Mouse (Mus musculus): ENCODE data around the gene Hdhd3.

Hdhd3 gene

DNA sequence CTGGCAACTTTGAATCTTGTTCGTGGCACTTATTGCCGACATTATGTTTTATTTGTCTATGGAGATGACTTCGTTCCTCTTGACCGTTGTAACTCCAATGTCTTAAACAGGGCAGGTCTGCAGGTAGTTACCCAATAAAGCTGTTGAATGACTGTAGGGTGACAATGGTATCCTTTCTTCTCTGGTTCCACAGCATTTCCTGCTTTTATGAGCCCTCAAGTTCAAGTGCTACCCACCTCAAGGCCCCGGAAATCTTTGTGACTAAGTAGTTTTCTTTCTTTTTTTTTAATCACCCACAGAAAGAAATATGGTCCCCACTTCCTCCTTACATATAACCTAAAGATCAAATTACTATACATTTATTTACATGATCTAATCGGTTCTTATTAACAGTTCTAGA, 27.5 kb downstream of the Hdhd3 start:
- DNase-seq (ENCODE audit: low spot score in 2 of 2): no peak

DNA sequence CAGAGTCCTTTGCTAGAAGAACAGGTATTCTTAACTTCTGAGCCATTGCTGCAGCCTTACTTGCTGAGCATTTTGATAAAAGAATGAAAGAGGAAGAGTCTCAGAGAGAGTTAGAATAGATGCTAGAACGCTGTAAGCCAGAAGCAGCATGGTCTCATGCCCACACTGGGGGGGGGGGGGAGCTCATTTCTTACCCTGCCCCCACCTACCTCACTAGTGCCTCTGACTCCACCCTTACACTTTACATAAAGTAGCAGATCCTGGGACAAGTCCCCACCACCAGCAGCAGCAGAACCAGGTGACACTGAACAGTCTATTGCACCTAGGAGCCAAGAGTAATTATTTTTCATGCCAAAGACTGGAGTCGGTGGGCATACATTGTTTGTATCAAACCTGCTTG, 28.1 kb downstream of the Hdhd3 start:
- no peak for DNase-seq (ENCODE audit: low spot score in 2 of 2)

DNA sequence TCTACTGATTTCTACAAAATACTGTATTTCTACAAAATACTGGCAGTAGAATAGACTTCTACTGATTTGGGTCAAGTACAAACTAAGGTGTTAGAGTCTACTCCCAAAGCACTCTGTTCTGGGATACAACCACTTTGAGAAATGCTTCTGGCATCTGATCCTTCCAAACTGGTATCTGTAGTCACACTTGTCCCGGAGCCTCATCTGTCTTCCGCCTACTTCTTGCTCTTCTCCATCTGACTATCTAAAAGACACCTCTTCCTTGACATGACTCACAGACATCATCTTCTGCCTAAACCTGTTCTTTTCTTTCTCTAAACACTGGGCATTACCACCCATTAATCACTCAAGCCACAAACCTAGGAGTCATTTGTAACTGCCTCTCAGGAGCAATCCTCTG, 31.2 kb downstream of the Hdhd3 start:
- peak; percentile 22 to 27 for DNase-seq (ENCODE audit: low spot score in 2 of 2)

DNA sequence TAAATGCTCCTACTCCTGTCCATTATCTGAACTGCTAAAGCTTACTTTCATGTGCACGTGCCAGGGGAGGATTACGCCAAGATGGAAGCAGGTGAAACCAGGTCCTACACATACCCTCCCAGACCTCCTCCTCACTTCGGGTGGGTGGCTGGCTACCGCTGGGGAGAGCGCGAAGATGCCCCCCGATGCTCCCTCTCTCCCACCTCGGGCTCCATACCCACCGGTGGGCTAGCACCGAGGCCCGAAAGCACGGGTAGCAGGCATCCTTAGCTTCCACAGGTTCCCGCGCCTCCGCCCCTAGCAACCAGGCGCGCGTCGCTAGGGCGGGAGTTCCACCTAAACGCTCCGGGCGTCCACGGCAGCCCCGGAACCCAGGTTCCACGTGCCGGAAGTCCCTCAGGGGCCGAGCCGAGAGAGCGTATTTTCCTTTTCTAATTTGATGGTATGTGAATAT, 32.6 kb downstream of the Hdhd3 start, which contains the start of gene Wdr31:
Wdr31 (minus strand) TSS at position 299 of the 454 bp plus-strand sequence.
- DNase-seq (ENCODE audit: low spot score in 2 of 2): peak; percentile 81 to 84

DNA sequence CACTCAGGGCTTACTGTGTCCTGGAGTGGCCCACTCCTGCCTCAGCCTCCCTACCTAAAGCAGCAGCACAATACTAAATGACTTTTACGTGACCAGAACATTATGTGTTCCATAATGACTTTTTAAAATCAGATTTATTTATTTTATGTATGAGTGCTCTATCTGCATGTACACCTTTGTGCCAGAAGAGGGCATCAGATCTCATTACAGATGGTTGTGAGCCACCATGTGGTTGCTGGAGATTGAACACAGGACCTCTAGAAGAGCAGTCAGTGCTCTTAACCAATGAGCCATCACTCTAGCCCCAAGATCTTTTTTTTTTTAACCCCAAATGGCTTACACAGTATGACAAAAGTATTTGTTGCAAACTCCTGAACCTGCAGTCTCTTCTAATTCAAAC, 35.1 kb downstream of the Hdhd3 start:
- DNase-seq (ENCODE audit: low spot score in 2 of 2): no peak

DNA sequence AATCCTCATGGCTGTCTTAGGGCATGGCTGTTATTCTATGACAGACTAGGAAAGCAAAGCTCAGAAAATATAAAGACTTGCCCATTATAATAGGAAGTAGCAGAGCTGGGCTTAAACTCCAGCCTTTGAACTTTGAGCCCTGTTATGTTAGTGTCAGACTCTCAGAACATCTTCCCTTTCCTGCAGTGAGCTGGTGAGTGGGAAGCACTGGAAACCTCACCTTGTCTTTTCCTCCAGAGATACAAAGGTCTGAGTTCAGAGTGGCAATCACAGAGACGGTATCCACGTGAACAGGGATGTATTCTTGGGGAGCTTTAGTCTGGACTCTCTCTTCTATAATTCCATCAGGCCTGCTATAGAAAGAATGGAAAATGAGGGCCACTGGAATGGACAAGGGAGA, 40.1 kb downstream of the Hdhd3 start:
- DNase-seq (ENCODE audit: low spot score in 2 of 2): no peak

DNA sequence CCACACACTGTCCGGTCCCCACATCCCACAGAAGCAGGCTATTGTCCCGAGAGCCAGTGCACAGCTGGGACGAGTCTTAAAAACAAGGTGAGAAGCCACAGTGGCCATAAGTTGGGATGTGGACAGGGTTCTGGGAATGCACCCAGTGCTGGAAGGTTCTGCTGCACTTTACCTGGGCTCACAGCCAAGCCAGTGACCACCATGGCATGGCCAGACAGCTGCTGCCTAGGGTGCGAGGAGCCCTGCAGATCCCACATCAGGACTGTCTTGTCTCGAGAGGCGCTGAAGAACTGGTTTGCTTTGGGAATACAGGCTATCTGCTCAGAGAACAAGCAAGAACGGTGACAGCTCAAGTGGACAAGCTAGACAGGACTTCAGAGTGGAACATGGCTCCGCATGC, 42.9 kb downstream of the Hdhd3 start:
- DNase-seq (ENCODE audit: low spot score in 2 of 2): no peak

DNA sequence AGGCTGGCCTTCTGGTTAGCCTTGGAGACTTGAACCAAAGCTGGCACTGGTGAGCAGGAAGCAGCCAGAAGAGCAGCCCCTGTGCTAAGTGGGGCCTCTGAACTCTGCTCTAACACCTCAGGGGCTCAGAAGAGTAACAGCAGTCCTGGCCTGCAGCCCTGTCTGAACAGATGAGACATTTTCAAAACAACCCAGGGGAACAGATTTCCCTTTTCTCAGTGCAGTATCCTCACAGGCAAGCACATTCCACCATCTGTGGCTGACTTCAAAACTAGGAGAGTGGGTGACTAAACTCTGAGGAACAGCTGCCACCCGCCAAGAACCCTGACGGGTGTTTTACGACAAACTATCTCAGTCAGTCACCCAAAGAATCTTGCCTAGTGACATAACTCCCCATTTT, 44.2 kb downstream of the Hdhd3 start:
- peak; percentile 57 to 65 for DNase-seq (ENCODE audit: low spot score in 2 of 2)

DNA sequence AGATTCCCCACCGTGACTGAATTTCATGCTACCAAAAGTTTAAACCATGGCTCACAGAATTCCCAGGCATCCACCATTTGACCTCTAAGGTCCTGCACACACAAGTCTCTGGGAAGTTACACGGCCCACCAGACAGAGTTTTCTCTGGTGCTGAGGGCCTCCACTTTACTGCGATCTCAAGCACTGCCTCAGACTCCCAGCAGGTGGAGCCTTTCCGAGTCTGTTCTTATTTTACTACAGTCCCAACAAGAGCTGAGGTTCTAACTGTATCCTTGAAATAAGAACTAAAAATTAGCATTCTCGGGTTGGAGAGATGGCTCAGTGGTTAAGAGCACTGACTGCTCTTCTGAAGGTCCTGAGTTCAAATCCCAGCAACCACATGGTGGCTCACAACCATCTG, 48.3 kb downstream of the Hdhd3 start:
- peak; percentile 44 to 50 for DNase-seq (ENCODE audit: low spot score in 2 of 2)

Data from right cerebral cortex, adult 2 months (tissue).